Mouse (Mus musculus): ENCODE measurements around the gene Slc22a15. TPM values are rescaled to one million over a fixed set of nuclear protein-coding genes. Genes with fewer than 3 reads are reported as not detected.

The Slc22a15 gene
- total RNA-seq, 2 experiments from 2014 or later: 7.5 to 7.7 TPM

- no peak for DNase-seq (ENCODE audit: low spot score in 2 of 2)
Measured at GRCm38 (mm10) chr3:101814790-101815189, 109.5 kb downstream of the Slc22a15 start.

- DNase-seq (ENCODE audit: low spot score in 2 of 2): peak in 1 of 2 experiments; percentile 39
Measured at GRCm38 (mm10) chr3:101812341-101812962, 111.8 kb downstream of the Slc22a15 start.

GRCm38 (mm10) chr3:101811931-101812330, 112.3 kb downstream of the Slc22a15 start:
- no peak for DNase-seq (ENCODE audit: low spot score in 2 of 2)

GRCm38 (mm10) chr3:101807646-101808045, 116.6 kb downstream of the Slc22a15 start:
- no peak for DNase-seq (ENCODE audit: low spot score in 2 of 2)

- DNase-seq (ENCODE audit: low spot score in 2 of 2): no peak
Measured at GRCm38 (mm10) chr3:101806941-101807340, 117.3 kb downstream of the Slc22a15 start.

GRCm38 (mm10) chr3:101806149-101806548, 118.1 kb downstream of the Slc22a15 start:
- DNase-seq (ENCODE audit: low spot score in 2 of 2): peak; percentile 84 to 88

Other genes starting within 250 kb of the Slc22a15 start
- gene Mab21l3, start 75.5 kb downstream of the Slc22a15 start, total RNA-seq (2021): 1 to 10 TPM; 1.0 to 1.1 TPM
- gene Nhlh2, start 85.6 kb upstream of the Slc22a15 start, total RNA-seq (2021): under 1 TPM in 1 of 2 experiments, not detected in 1; 0.31 TPM
- gene Casq2, start 162.0 kb upstream of the Slc22a15 start, total RNA-seq (2021): 10 to 100 TPM; 10.1 to 22.1 TPM

All from adrenal gland, postnatal 4 days (tissue).